Mouse (Mus musculus) layer of hippocampus, adult 11-12 months (tissue): ENCODE measurements at regions not wholly inside any gene's neighbourhood (a gene's known extent, or its start where the extent isn't known, plus 50 kb on each side); places are given as distances from the start of the nearest gene placed in this dataset.

Experiments used
- DNase-seq: peaks from one replicate; pipeline ENCODE4 v3.0.0; 2022; ENCODE audit warnings: low spot score

DNA sequence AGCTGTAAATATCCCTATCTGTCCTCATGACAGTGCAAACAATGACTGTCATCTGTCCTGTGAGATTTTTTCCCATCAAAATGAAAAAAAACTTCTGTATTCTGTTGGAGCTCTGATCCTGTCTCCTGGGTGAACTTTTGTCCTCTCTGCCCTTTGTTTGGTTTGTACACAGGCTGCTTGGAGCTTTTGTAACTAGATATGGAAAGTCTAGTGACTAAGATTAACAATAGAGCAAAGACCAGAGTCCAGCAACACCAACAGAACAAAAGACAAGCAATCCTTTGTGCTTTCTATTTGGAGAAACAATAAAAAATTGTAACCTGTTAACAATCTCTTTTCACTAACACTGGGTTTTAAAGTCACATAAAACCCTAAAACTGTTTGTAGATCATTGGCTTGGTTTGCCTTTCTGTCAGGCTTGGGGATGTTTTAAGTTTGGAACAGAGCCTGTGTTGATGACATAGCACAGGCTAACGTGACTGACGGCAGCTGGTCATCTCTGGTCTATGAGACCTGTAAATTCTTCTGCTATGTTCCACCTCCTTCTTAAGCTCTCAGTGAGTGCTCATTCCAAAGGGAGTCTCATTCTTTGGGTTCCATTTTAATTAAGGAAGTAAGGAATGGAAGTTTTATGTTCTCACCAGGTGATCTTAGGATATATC lies 219.8 kb downstream of the Gm9733 start:
- no peak for DNase-seq

DNA sequence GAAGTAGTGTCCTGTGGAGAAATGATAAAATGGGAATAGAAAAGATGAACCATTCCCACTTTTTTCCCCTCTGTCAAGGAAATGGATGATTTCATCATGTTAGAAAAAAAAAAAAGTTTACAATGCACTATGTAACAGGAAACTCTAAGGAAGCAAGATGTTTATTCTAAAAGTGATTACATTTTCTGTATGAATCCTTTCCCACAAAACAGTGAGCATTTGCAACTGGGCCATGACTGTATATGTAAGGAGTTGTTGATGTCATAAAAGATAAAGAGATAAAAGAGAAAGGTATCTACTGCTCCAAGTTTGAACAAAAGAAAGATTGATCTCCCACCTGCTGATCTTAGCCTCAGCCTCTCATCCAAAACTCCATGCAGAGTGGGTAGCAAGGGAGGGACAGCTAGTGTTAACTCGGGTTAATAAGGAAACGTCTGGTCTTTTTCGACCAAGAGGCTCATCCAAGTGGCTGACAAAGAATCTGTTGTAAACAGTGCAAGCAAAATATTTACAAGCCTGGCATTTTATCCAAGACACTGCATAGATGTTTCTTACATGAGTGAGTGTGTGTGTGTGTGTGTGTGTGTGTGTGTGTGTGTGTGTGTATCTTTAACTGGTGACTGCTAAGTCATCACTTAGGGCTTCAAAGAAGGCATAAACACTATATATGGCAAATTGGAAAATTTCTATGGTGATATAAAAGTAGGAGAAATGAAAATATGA lies 213.3 kb downstream of the Gm9733 start:
- no peak for DNase-seq

DNA sequence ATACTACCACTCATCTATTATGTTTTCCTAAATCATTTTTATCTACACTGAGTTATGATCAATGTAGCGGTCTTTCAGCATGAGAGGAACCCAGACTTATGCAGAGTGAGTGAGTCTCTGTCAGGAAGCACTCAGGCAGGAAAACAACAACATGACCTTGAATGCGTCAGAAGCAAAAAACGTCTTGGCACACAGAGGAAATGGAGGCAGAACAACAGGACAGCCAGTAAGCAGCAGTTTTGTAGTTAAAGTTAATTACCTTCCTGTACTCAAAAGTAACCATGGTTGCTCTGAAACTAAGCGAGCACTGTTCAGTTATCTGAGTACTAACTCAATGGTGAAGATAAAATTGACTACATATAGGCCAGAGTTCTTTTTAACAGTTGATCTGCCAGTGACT lies 205.4 kb downstream of the Gm9733 start:
- no peak for DNase-seq

DNA sequence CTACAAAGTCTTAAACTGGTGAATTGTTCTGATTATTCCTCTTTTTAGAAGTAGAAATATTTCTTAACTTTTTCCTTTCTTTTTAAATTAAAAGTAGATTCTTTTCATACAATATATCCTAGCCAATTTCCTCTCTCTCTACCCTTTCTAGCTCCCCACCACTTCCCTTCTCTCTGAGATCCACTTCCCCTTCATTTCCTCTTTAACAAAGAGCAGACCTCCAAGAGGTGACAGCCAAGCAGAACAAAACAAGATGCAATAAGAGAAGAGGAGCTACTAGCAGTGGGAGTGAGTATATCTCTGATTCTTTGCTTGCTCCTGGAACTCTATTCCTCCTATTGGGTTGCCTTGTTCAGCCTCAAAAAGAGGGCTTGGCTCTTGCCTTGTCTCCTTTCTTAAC lies 203.7 kb downstream of the Gm9733 start:
- no peak for DNase-seq

DNA sequence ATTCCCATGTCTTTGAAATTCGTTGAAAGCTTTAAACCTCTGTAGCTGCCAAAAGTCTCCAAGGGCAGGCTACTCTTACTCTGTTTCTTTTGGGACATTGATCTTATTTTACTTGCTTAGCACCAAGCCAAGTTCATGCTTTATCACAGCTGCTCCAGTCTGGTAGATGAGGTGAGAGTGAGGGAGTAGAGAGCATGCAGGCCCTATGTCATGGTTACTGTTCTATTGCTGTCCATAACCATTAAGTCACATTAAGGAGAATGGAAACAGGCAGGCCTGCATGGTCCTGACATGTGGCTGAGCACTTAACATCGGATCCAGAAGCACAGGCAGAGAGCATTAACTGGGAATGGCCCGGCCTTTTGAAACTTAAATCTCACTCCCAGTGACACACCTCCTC lies 203.1 kb downstream of the Gm9733 start:
- no peak for DNase-seq

DNA sequence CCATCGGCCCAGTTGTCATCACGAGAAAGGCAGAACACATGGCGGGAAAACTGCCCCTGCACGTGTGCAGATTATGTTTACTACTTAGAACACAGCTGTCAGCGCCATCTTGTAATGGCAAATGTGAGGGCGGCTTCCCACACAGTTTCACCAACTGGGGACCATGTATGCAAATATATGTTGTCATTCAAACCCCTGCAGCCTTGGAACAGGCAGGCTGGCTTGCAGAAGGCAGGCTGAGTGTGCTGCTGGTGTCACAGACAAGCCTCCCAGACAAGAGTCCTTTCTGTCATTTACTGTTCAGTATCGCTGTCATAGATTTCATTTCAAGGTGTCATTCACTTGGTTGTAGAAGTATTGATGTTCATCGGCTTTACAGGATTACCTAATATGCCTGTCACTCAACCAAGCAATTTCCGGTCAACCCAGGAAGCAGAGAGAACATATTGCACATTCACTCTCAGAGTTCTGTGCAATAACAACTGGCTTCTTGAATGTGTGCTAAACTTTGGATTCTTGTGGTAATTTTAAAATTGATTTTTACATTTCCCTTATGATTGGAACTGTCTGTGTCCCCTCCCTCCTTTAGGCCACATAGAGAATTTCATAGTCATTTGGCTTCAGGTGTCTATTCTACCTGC lies 202.3 kb downstream of the Gm9733 start:
- no peak for DNase-seq

DNA sequence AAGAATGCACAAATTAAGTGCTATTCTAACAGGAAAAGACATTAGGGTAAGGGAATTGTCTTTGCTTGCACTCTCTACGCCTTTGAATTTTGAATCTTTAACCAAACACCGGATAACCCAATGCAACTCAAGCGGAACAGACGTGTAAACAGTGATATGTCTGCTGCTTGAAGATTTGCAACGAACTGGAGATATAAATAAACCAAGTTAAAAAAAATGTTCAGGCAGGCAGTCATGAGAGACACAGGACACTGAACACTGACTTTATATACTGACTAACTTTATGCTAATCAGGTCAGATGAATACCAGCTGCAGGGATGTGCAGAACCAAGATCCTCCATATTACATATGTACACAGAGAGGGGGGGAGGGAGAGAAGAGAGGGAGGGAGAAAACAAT lies 200.0 kb downstream of the Gm9733 start:
- no peak for DNase-seq

DNA sequence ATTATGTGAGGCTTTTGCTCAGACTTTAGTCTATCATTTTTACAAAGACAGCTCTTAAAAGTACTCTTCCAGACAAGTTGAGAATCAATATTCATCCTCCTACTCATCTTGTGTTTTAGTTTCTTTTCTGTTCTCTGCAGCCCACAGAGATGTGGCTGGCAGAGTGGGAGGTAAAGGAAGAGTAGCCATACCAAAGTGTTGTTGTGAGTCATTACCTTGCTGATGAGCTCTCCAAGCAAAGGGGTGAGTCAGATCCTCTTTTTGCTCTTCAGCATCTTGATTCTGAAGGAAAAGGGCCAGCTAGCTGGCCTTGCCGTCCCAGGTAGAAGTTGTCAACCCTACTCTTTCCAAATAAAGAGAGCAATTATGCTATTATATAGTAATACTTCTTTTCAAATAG lies 192.6 kb downstream of the Gm9733 start:
- DNase-seq = no peak

DNA sequence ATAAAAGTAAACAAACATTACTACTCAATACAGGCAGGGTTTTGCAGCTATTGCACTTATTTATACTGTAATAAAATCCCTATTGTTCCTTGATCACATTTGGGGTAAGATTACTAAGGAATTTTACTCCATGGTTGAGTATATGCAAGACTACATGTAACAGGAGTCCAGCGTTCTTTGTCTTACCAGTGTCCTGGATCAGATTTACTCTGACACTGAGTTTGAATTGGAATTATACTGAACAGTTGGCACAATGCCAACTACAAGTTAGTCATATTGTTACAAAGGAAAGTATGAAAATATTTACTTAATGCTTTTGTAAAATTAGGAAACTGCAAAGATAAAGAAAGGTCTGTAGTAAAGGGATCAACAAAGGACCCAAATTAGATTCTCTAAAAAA lies 178.4 kb downstream of the Gm9733 start:
- DNase-seq = no peak

DNA sequence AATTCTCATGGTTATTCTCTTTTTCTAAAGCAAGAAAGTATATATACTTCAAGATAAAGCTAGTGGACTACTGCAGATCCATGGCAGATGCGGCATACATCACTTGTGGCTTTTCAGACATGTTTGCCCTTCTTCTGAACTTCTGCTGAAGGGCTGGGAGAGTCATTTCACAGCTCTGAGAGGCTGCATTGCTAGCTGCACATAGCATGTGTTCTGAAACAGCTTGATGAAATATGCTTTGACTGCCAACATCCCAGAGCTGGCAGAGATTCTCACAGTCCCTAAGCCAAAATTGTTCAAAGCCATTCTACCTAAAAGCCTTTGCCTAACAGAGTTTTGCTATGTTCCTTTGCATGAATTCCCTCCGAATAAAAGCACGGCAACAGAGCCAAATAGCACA lies 177.9 kb downstream of the Gm9733 start:
- DNase-seq = peak; percentile 81

DNA sequence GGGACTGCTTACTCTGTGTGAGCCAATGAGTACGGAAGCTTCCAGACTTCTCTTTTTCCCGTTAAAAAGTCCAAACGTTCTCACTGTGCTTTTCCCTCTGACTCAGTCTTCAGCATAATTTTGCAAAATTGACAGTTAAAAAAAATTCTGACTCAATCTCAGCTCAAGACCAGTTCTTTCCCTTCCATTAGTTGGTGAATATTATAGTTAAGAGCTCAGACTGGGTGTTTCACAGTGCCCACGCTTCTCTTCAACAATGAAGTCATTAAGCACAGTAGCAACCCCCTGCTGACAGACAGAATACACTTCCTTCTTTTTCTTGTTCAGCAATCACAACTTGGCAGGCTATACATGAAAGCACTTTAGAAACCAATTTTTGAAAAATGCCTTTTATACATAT lies 175.4 kb downstream of the Gm9733 start:
- DNase-seq = peak; percentile 20

DNA sequence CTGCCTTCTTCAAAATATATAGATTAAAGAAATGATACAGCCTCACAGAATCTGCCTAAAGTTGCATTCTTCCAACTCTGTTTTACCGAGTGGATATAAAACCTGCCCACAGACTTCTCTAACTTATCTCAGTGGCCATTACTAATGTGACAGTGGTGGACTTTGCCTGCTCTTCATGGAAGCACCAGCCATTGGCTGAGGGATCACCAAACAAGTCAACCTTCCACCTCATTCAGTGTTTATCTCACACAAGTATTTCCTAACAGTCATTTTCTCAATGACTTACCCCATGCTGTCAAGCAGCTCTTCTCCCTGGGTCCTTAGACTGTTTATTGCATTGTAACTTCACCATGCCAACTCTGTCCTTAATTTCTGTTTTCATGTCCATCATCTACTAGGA lies 174.3 kb downstream of the Gm9733 start:
- DNase-seq = no peak

DNA sequence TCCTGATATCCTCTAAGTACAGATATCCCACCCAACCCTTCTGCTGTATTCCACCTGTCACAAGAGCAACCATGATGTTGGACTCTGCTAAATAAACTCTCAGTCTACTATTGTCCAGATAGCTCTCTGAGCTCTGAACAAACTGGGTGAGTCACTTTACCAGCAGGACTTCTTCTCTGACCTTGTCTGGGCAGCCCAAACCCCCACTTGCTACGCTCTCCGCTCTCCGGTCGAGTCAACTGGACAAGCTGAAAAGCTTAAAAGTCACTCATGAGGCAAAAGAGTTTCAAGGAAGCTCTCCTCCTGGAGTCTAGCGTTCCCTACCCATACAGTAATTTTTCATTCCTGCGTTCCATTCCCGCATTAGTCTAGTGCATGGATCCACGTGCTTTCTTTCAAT lies 173.2 kb downstream of the Gm9733 start:
- no peak for DNase-seq

DNA sequence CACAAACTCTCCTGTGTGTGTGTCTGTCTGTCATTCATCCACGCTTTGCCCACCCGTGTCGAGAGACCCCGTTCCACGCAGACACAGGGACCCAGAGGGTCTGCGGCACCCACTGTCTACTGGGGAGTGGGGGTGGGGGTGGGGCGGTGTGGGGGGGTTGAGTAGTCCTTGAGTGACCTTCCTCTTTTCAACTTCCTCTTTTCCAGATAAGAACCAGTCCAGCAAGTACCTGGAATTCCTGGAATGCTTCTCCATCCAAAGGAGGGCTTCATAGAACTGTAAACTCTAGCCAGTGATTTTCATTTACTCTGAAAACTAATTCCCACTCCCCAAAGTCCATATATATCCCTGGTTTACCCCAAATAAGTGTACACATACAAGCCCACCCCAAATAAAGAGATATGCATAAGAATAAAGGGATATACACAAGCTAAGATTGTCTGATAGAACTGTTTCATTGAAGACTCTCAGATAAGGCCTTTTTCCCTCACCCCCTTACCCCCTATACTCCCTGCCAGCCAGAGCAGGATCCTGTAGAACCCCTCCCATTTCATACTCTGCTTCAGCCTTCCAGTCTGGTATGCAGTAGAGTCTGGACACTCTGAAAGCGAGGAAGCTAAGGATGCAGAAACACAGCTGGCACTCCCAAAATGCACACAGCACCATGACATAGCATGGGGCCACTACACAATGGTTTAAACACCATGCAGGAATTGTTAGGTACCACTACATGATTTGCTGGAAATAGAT lies 172.0 kb downstream of the Gm9733 start:
- no peak for DNase-seq

DNA sequence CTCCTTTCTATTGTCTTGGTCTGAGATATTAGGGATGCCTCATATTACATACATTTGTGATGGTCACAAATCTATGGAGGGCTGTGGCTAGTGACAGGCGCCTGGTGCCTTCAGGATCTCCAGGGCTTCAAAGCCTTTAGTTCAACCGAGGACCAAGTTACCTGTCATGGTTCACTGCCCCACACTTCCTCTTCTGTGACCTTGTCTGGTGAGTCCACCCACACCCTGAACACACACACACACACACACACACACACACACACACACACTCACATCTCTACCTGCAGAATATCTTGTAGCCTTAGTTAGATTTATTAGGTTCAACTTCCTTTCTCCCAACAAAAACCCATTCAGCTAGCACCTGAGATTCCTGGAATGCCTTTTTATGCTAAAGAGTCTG lies 156.3 kb downstream of the Gm9733 start:
- DNase-seq = no peak

DNA sequence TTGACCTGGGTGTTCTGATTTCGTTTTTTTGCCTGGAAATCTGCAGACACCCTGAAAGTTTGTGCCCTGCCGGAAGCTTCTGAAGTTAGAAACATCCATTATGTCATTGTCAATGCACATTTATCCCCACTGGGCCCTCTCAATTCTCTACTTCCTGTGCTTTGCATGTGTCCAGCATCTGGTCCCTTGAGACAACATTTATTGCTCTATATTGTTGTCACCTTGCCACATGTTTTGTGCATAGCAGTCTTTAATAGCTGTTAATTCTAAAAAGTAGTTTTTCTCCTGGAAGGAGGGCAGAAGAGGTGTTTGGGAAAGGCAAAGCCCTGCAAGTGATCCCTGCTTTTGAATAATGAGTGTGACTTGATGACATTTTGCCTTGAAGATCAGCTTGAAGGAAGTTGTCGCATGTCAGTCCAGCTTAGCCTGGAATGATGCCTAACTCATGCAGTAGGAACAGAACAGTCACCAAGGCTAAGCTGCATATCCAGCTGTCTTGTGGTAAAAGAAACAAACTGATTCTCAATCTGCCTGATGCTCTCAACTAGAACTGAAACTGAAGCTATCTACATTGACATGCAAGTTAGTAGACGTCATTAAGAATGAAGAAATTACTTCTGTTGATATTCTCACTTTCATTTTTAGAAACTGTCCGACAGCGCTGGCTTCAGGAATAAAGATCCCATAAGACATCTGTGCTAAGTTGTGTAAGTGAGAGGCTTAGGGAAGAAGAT lies 152.9 kb downstream of the Gm9733 start:
- DNase-seq = no peak

DNA sequence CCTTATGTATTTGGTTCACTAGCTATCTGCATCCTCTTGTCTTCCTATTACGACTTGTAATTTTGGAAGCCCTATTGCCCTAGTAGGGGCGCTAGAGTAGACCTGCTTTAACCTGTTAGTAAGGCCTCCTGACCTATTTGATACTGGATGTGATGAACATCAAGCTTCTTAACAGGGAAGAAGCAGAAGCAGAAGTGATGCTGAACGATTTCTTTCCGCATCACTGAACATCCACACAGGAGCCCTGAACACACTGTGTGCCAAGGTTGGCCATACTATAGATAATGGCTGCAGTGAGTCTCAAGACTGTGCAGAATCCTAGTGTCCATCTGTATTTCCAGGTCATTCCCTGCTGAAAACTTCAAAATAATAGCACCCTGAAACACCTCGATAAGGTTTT lies 151.0 kb downstream of the Gm9733 start:
- no peak for DNase-seq

DNA sequence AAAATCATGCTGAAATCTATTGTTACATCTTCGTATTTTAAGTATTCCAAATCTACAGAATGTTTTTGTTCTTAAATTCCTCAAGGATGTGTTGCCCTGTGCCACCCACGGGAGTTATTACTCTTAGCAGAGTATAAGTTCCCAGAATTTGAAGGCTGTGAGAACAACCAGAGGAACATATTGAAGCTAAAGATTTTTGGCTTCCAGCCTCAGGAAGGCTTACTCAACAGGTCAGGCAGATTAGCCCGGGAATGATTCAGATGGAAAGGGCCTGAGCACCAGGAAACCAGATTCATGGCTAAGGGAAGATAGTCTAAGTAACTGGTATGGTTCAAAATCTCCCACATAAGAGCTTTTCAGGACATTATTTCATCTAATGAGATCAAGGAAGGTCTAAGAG lies 145.4 kb downstream of the Gm9733 start:
- DNase-seq = no peak

DNA sequence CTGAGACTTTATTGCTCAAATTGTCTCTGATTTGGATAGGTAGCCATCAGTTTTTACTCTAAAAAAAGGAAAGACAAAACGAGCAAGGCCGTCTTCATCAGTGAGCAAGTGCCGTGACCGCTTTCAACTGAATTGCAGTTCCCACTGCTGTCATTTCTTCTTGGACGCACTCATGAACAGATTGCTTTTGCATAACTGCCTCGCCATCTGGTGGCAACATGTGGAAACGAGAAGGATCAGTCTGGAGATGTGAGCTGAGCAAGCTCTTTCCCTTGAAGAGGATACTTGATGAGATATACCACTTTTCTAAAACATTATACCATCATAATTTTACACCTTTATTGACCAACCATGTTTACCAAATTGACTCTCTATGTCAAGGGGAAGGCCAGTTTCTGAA lies 137.7 kb downstream of the Gm9733 start:
- DNase-seq = peak; percentile 87

DNA sequence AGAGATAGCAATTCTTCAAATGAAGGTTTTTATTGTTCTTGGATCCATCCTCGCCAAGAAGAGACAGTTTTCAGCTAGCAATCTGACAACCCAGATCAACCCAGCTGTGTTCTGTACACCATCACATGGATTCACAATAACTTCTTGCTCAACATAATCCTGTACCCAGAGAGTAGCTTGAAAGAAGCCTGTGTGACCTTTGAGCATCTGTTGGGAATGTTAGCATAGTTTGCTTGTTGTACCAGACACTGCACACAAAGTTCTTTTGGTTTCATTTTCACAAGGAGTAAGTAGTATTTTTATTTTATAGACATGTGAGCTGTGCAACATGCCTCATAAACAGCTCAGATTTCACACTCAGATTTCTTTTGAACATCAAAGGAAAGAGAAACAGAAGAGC lies 136.0 kb downstream of the Gm9733 start:
- DNase-seq = peak; percentile 18

DNA sequence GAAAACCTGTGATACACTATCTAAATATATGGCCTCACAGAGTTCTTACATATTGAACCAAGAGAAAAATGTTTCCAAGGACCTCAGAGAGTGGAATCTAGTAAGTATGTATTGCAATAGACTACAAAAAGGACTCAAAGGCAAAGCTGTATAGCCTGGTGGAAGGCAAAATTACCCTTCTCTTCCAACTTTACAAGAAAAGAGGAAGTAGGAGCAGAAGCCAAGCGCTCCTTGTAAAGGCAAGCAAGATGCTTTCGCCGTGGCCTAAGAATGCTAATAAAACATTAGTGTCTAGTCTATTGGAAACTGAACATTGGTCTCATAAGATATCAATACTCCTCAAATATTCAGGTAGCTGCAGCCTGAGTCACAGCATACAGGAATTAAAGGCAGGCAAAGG lies 134.0 kb downstream of the Gm9733 start:
- DNase-seq = no peak

DNA sequence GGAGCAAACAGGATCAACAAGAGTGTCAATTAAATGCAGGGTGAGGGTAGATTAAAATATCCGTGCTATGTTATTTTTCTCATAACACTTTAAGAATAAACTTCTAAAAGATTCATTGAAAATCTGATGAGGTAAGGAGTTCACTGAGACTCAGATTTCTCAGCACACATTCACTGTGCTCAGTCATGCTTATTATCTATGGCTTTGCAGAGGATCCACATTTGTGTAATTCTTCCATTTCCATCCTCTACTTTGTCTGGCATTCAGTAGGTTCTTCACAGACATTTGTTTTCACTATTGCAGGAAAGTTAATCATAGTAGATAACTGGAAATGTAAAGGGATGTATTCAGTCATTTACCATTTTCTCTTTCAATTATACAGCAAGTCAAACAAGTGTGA lies 131.8 kb downstream of the Gm9733 start:
- DNase-seq = no peak
